Mouse (Mus musculus) gastrocnemius, adult 2 months (tissue): ENCODE measurements around the gene Rangrf. TPM values are rescaled to one million over a fixed set of nuclear protein-coding genes. Genes with fewer than 3 reads are reported as not detected.

Source experiments
- DNase-seq: peaks from one replicate; pipeline ENCODE4 v3.0.0; 2022
- H3K27ac ChIP-seq: fragments of 200-600 bp; 2 replicates; pipeline ENCODE4 v1.8.1; 2022; ENCODE audit warnings: mild to moderate bottlenecking
- H3K4me3 ChIP-seq: fragments of 200-600 bp; 2 replicates; pipeline ENCODE4 v1.8.1; 2022; ENCODE audit warnings: mild to moderate bottlenecking, moderate library complexity
- CTCF ChIP-seq: fragments of 200-600 bp; IDR thresholded peaks from 2 replicates; pipeline ENCODE4 v1.8.1; 2022; ENCODE audit warnings: antibody characterized with exemption, mild to moderate bottlenecking, moderate library complexity
- intact Hi-C: fragments of 180-260 bp; cut with DNase I; formaldehyde crosslinking; loops from one replicate; pipeline ENCODE4 v1.15.1; 2025
- microRNA-seq: library from miRNA; unstranded; fragments of <30 nt; microRNA quantifications from one replicate; pipeline ENCODE4 v1.2.0, GENCODE M21; 2021
- total RNA-seq, 2 experiments: library from RNA; stranded (reverse); gene quantifications; 2 replicates each; pipeline ENCODE4 v1.2.3; 2021

The Rangrf gene
- total RNA-seq, 2 experiments from 2014 or later = 55.4 to 71.1 TPM

- no peak overlapping the region for H3K27ac ChIP-seq
- no peak for TF ChIP-seq CTCF
- intact Hi-C loops = no loop called here
- no peak overlapping the region for H3K4me3 ChIP-seq
- no peak for DNase-seq
Measured at GRCm38 (mm10) chr11:68924749-68925148, 50.2 kb downstream of the Rangrf start.

- TF ChIP-seq CTCF = no peak
- intact Hi-C loops = no loop called here
- Histone ChIP-seq H3K27ac (no peak overlapping the region), H3K4me3 (no peak overlapping the region)
- DNase-seq = no peak
Measured at GRCm38 (mm10) chr11:68923191-68923590, 51.8 kb downstream of the Rangrf start.

Small RNA genes within 50 kb of the gene (microRNA-seq; reads per million reads assigned to microRNA genes)
- not detected for gene Mir3062

Other genes with a start within 250 kb of the Rangrf start
- gene Ndel1, start 103.3 kb downstream of the Rangrf start, total RNA-seq = 10 to 100 TPM; 82.3 to 82.4 TPM
- gene Rnf222, start 86.6 kb downstream of the Rangrf start, total RNA-seq = not detected
- 100 to 1,000 TPM; 606 to 729 TPM for gene Rpl26, start 73.6 kb downstream of the Rangrf start, total RNA-seq
- not detected for gene Odf4, start 48.1 kb downstream of the Rangrf start, total RNA-seq
- gene Arhgef15, start 17.7 kb downstream of the Rangrf start, total RNA-seq = 1 to 10 TPM; 5.9 to 9.7 TPM
- 1 to 10 TPM; 2.9 to 5.0 TPM for gene Slc25a35, start 7.1 kb downstream of the Rangrf start, total RNA-seq
- 10 to 100 TPM in 1 of 2 experiments, 1 to 10 TPM in 1; 7.8 to 14.8 TPM for gene Pfas, start 33.3 kb upstream of the Rangrf start, total RNA-seq
- gene Ctc1, start 40.7 kb upstream of the Rangrf start, total RNA-seq = 10 to 100 TPM in 1 of 2 experiments, 1 to 10 TPM in 1; 9.9 to 11.0 TPM
- not detected for gene Aurkb, start 70.5 kb upstream of the Rangrf start, total RNA-seq
- gene Borcs6, start 84.5 kb upstream of the Rangrf start, total RNA-seq = 10 to 100 TPM; 17.9 to 18.9 TPM
- 1 to 10 TPM; 3.9 to 5.7 TPM for gene Tmem107, start 95.6 kb upstream of the Rangrf start, total RNA-seq
- gene Vamp2, start 113.3 kb upstream of the Rangrf start, total RNA-seq = 10 to 100 TPM; 38.0 to 42.7 TPM
- 10 to 100 TPM; 68.2 to 76.8 TPM for gene Per1, start 120.0 kb upstream of the Rangrf start, total RNA-seq
- not detected for gene Hes7, start 145.2 kb upstream of the Rangrf start, total RNA-seq
- gene 9130213A22Rik, start 147.4 kb upstream of the Rangrf start, total RNA-seq = under 1 TPM in 1 of 2 experiments, not detected in 1; 0.20 TPM
- not detected for gene Aloxe3, start 150.7 kb upstream of the Rangrf start, total RNA-seq
- not detected for gene Alox12b, start 181.8 kb upstream of the Rangrf start, total RNA-seq
- gene Alox8, start 222.7 kb upstream of the Rangrf start, total RNA-seq = not detected